Mouse (Mus musculus) cerebellum, adult 18-20 months (tissue): ENCODE data around the gene Pmvk.

Experiments
- DNase-seq, 2 experiments: peaks; one replicate each; pipeline ENCODE4 v3.0.0; 2021

Pmvk gene

DNA sequence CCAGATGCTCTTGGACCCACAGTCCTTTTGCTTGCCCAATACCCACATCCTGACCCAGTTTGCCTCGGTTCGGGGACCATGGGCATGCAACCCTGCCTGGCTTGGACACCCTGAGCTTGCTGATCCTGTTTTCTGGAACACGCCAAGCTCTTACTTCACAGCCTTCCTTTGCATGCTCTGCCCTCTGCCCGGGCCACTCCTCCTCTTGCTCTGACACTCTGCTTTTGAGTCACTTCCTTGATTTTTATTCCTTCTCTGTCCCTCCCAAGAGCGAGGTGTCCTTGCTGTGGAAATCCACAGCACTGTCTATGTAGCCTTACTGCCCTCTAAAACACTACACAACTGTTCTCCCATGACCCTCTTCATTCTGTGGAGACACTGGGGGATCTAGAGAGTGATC, 27.9 kb downstream of the Pmvk start:
- no peak for DNase-seq

- DNase-seq: peak; percentile 41 to 63
Measured at GRCm38 (mm10) chr3:89484766-89485524, 30.6 kb downstream of the Pmvk start.

- no peak for DNase-seq
Measured at GRCm38 (mm10) chr3:89486111-89486510, 31.8 kb downstream of the Pmvk start.

DNA sequence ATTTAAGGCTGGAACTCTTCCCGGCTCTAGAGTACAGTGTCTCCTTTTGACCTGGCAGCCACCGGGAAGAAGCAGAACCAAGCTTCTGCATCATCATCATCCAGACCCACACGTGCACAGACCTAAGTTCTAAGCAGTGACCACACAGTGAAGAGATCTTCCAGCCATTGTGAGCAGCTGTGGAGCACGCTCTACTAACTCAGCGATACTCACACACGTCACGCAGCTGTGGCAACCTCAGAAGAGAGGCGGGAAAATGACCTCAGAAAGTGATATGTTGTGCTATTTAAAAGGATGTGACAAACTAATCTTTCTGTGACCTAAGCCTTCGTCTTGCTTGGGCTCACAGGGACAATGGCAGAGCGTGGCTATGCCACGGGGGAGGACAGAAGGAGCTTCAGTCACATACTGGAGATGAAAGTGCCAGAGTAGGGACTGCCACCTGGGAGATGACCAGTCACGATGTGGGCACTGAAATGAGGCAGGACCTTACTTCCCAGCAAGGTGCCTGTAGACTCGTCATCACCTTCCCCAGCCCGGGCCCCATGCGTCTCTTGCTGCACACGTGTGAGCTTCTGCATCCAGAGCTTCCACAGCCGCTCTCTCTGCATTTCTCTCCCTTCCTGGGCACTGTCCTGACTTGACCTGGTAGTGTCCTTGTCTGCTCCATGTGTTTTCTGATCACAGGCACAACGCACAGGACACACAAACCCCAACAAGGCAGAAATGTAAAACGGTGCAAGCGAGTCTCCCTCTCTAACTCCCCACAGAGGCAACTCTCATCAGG, 32.8 kb downstream of the Pmvk start:
- DNase-seq: no peak

GRCm38 (mm10) chr3:89490790-89491189, 36.4 kb downstream of the Pmvk start:
- DNase-seq: no peak

GRCm38 (mm10) chr3:89491559-89491958, 37.2 kb downstream of the Pmvk start:
- DNase-seq: no peak

- DNase-seq: no peak
Measured at GRCm38 (mm10) chr3:89492701-89493151, 38.4 kb downstream of the Pmvk start.

DNA sequence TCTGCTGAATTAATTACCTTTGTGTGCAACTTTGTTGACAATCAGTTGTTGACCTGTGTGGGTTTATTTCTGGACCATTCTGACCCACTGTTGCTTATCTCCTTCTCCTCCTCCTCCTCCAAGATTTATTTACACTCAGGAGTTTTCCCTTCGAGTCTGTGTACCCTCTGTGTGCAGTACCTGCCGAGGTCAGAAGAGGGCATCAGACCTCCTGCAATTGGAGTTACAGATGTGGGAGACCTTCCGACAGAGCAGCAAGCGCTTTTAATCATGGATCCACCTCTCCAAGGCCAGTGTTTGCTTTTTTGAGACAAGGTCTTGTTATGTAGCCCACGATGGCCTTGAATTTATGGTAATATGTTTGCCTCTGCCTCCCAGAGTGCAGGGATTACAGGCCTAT, 40.3 kb downstream of the Pmvk start:
- no peak for DNase-seq

- DNase-seq: no peak
Measured at GRCm38 (mm10) chr3:89496366-89496765, 42.0 kb downstream of the Pmvk start.

DNA sequence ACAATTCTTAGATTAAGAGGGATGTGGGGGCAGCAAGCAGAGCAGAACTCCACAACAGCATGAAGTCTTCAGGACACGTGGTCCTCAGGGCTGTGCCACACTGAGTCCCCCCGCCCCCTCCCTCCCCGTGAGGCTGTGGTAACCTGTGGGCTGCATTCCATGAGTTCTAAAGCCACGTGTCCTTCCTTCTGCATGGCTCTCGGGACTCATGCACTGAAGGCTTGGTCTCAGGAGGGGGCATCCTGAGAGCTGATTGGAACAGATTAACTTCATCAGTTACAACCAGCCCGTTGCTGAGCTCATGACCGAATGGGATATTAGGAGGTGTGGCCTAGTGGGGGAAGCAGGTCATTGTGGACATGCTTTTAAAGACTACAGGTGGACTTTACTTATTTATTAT, 45.4 kb downstream of the Pmvk start:
- no peak for DNase-seq

DNA sequence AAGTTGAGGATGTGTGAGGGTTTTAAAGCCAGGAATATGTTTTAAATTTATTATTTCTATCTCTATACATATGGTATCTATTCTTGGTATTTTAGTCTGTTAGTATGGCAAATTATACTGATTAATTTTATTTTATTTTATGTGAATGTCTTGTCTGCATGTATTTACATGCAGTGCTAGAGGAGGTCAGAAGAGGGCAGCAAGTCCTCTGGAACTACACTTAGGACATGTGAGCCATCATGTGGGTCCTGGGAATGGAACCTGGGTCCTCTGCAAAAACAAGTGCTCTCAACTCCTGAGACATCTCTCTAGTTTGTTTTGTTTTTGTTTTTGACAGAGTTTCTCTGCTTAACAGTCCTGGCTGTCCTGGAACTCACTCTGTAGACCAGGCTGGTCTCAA, 47.1 kb downstream of the Pmvk start:
- no peak for DNase-seq

- DNase-seq: no peak
Measured at GRCm38 (mm10) chr3:89502551-89502950, 48.2 kb downstream of the Pmvk start.

DNA sequence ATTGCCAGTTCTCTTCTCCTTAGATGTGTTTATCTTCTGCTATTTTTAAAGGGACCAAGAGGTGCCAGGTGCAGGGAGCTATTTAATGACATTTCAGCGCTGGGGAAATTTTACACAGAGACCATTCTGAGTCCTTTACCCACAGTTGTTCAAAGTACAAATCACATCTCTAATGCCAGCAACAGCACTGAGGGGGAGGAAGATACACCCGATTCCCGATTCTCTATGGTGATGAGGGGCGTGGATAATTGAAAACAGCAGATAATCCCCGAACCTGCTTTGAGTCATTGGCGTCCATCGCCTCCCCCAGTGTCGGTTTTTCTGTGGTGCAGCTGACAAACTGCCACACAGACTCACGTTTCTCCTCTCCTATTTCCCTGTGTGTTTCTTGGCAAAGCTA, 53.7 kb downstream of the Pmvk start:
- DNase-seq: no peak

DNA sequence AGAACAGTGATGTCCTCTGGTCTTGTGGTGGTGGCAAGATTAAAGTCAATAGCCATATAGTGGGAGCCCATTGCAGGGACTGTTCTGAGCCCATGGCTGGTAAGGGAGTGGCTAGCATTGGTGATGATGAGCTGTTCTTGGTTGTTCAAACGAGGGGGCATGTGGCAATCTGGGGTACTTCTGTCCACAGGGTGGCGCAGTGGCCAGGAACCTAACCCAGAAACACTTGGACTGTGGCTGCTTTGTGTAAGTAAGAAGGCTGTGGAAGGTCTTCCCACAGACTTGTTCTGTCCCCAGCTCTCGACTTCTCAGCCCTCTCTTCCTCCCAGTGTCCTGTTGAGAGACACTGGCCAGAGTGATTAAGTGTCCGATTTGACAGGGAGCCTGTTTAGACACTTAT, 56.6 kb downstream of the Pmvk start:
- DNase-seq: peak; percentile 50 to 66

- DNase-seq: no peak
Measured at GRCm38 (mm10) chr3:89511400-89511799, 57.1 kb downstream of the Pmvk start.

- DNase-seq: peak in 1 of 2 experiments; percentile 19
Measured at GRCm38 (mm10) chr3:89512225-89512624, 57.9 kb downstream of the Pmvk start.

DNA sequence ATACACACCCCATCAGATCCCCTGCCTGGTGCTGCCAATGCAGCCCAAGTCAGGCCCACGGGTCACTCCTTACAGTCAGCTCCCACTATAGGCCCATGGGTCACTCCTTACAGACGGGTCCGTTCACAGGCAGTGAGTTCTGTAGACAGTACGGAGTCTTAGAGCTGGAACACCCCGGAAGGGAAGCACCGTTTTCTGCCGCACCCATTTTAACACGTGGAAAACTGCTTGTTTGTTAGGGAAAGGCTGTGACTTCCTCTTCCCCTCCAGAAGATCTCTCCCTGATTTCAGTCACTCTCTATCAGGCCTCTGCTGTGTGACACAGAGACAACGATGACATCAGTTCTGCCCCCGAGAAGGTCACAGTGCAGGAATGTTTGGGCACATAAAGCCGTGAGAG, 61.1 kb downstream of the Pmvk start:
- no peak for DNase-seq

DNA sequence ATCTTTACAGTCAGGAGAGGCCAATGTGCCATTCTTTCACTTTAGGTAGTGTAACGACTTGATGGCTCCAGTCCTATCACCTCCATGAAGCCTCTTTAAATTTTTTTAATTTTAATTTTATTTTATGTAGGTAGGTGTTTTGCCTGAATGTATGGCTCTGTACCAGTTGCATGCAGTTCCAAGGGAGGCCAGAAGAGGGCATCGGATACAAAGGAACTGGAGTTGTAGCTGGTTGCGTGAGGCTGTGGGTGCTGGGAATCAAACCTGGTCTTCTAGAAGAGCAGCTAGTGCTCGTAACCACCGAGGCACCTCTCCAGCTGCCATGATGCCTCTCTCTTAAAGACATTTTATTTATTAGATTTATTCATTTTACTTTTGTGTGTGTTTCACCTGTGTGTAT, 62.0 kb downstream of the Pmvk start:
- no peak for DNase-seq
